Mouse (Mus musculus) right cerebral cortex, postnatal 4 days (tissue): ENCODE measurements at regions not wholly inside any gene's neighbourhood (a gene's known extent, or its start where the extent isn't known, plus 50 kb on each side); places are given as distances from the start of the nearest gene placed in this dataset.

Experiments
- DNase-seq: peaks from one replicate; pipeline ENCODE4 v3.0.0-alpha.2; 2022

GRCm38 (mm10) chr10:117431086-117431619, 51.3 kb upstream of the Cpsf6 start:
- no peak for DNase-seq

- DNase-seq: no peak
These were observed 50.5 kb upstream of the Cpsf6 start for GRCm38 (mm10) chr10:117430224-117430884.

GRCm38 (mm10) chr10:117429459-117430183, 49.8 kb upstream of the Cpsf6 start:
- no peak for DNase-seq
